ENCODE assay signal across 14 mouse cellular contexts in the genomic region with DNA sequence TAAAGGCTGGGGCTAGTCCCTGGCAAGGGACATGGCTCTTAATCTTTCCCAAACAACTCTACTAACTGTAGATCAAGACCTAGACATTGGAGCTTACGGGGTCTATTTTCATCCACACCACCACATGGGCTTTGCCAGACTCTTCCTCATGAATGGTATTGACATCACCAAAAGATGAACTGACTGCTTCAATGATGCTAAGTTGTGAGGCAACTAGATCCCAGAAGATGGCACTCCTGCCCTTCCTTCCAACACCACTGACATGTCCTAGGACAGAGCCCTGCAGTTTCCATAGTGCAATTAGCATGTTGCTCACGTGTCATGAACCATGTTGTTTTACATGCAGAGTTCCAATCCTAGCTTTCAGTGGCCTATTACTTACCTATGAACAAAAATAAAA.
DNase-seq lines count a peak whose midpoint lies in the region; TF ChIP-seq lines count a peak whose summit lies in the region.
"Had no signal": no experiment of that assay in that cellular context is flagged by ENCODE, and none has a peak within 500 bp of the region (broad histone marks: within the 10 kb centered on the region; RNA-seq: fewer than 3 reads in every experiment).

No protein-coding gene starts in this region.

- in situ Hi-C loops in CH12.LX (cut with MboI; ENCODE audit: low pct_ligation_motif_present, low pct_unique_long_range_greater_than_20kb, low sequenced_read_pairs), result no loop called here

- intact Hi-C loops in heart, adult 2 months (cut with DNase I), result no loop called here
- intact Hi-C loops in heart, postnatal 10 days (cut with DNase I), result no loop called here
- intact Hi-C loops in left cerebral cortex, postnatal 14 days (cut with DNase I), result loop anchor here (10.0 kb wide), 1 partner anchor 1018 kb away; no protein-coding TSS in a partner anchor

- no peak overlapping the region for H3K4me2 ChIP-seq in CH12.LX (ENCODE audit: insufficient read depth, low read depth, poor library complexity, severe bottlenecking)
- H3K4me2 ChIP-seq: stomach, embryonic 15.5 days had no signal

- H3K4me1 ChIP-seq in heart, adult 2 months (ENCODE audit: control insufficient read depth, insufficient read depth, low read length), result no peaks in the 10 kb centered on the region
- peaks cover 0 to 29% of the 10 kb centered on the region in 2 experiments; a peak in 2 of 4 replicates for H3K4me1 ChIP-seq in CH12.LX (ENCODE audit: control insufficient read depth in 1 of 2, insufficient read depth in 2 of 2)

- H3K27me3 ChIP-seq in heart, adult 2 months (ENCODE audit: control insufficient read depth, insufficient read depth, low read length), result no peaks in the 10 kb centered on the region
- no peaks in the 10 kb centered on the region for H3K27me3 ChIP-seq in CH12.LX (replicated peaks)
- H3K27me3 ChIP-seq: stomach, embryonic 15.5 days had no signal

- no peak for DNase-seq in heart, adult 2 months
- DNase-seq in heart, postnatal 10 days, result no peak
- DNase-seq in left cerebral cortex, postnatal 14 days (ENCODE audit: low spot score in 2 of 2), result peak; percentile 30 to 53
- no peak for DNase-seq in left cerebral cortex, adult 9 months (ENCODE audit: low spot score in 2 of 2)
- DNase-seq in CH12.LX (ENCODE audit: extremely low read depth), result no peak
- peak; percentile 80 for DNase-seq in NIH3T3 (ENCODE audit: low read depth)
- no peak for DNase-seq in embryo, embryonic 10.5 days (ENCODE audit: low spot score)
- DNase-seq: adrenal gland, postnatal 25 days; gastrocnemius, postnatal 36 days; heart, postnatal 14 days; lung, adult 18-20 months had no signal

- H3K27ac ChIP-seq in heart, adult 2 months, result no peak overlapping the region
- H3K27ac ChIP-seq in CH12.LX (ENCODE audit: insufficient read depth, low read depth), result no peak overlapping the region
- H3K27ac ChIP-seq: limb, embryonic 10.5 days; stomach, embryonic 15.5 days had no signal

- TF ChIP-seq CTCF in heart, adult 2 months (IDR thresholded peaks at IDR 0.05), result peak; percentile 40
- peak in 1 of 2 experiments; percentile 38; a peak in 1 of 4 replicates for TF ChIP-seq CTCF in CH12.LX (conservative IDR thresholded peaks at IDR 0.05 in 1 of 2, IDR thresholded peaks at IDR 0.05 in 1 of 2; ENCODE audit: low read depth in 2 of 2, low read length in 2 of 2)

- TF ChIP-seq EP300 in heart, adult 2 months (IDR thresholded peaks at IDR 0.05; ENCODE audit: insufficient read depth, low read depth, low read length), result no peak
- no peak for TF ChIP-seq EP300 in CH12.LX (IDR thresholded peaks at IDR 0.05; ENCODE audit: low read length)

- no peaks in the 10 kb centered on the region for H3K36me3 ChIP-seq in heart, adult 2 months (ENCODE audit: control insufficient read depth, insufficient read depth, low read length)
- no peaks in the 10 kb centered on the region for H3K36me3 ChIP-seq in CH12.LX (replicated peaks in 1 of 2; ENCODE audit: control insufficient read depth in 1 of 2, insufficient read depth in 1 of 2, low read length in 1 of 2)
- H3K36me3 ChIP-seq: limb, embryonic 10.5 days; stomach, embryonic 15.5 days had no signal

- peak; percentile 48 for TF ChIP-seq RAD21 in CH12.LX (IDR thresholded peaks at IDR 0.05; ENCODE audit: low read depth, low read length)

- dilution Hi-C loops in CH12.LX (cut with MboI; ENCODE audit: extremely low pct_ligation_motif_present, extremely low pct_unique_long_range_greater_than_20kb, low sequenced_read_pairs), result no loop called here

- H3K4me3 ChIP-seq in heart, adult 2 months, result no peak overlapping the region
- H3K4me3 ChIP-seq in CH12.LX (replicated peaks in 1 of 3; ENCODE audit: low read depth in 2 of 3, low read length in 2 of 3, poor library complexity in 1 of 3), result no peak overlapping the region
- H3K4me3 ChIP-seq: limb, embryonic 10.5 days; myocyte; stomach, embryonic 15.5 days had no signal

- 91% methylated on average over 2 of the region's 2 CpGs for WGBS in heart, adult 2 months

- H3K79me2 ChIP-seq in heart, adult 2 months (replicated peaks; ENCODE audit: control insufficient read depth, insufficient read depth, low read length), result no peaks in the 10 kb centered on the region
- H3K79me2 ChIP-seq in CH12.LX (replicated peaks; ENCODE audit: control insufficient read depth, extremely low read depth, insufficient read depth, poor library complexity, severe bottlenecking), result no peaks in the 10 kb centered on the region

- no peaks in the 10 kb centered on the region for H3K9me3 ChIP-seq in CH12.LX (replicated peaks; ENCODE audit: low read length)
- H3K9me3 ChIP-seq: limb, embryonic 10.5 days; stomach, embryonic 15.5 days had no signal

- no peak overlapping the region for H3K9ac ChIP-seq in heart, adult 2 months (ENCODE audit: low read depth, low read length)
- no peak overlapping the region for H3K9ac ChIP-seq in CH12.LX (ENCODE audit: insufficient read depth, low read depth)
- H3K9ac ChIP-seq: stomach, embryonic 15.5 days had no signal

- no peak for TF ChIP-seq POLR2A in heart, adult 2 months (IDR thresholded peaks at IDR 0.05; ENCODE audit: insufficient read depth, low read depth, low read length)
- TF ChIP-seq POLR2A in CH12.LX (IDR thresholded peaks at IDR 0.05; ENCODE audit: low read depth, low read length), result no peak

TF ChIP-seq in CH12.LX, 34 proteins besides CTCF, POLR2A, EP300 and RAD21:
- TF ChIP-seq BHLHE40 (IDR thresholded peaks at IDR 0.05; ENCODE audit: low read depth, low read length) (peak; percentile 13; the same call in 1 of the 2 replicates), SIN3A (IDR thresholded peaks at IDR 0.05; ENCODE audit: low read length) (no peak), USF1 (IDR thresholded peaks at IDR 0.05; ENCODE audit: low read depth, low read length) (no peak), SMC3 (IDR thresholded peaks at IDR 0.05; ENCODE audit: low read depth, low read length) (peak; percentile 12; the same call in 1 of the 2 replicates), MXI1 (IDR thresholded peaks at IDR 0.05; ENCODE audit: low read depth, low read length) (no peak)

Comparison
In these comparisons a context has a peak if more than half of its experiments do, and no peak if none do; other contexts are left out.
1. DNase-seq: peak in left cerebral cortex, postnatal 14 days (2 of 2) and NIH3T3 (single experiment); none in heart, adult 2 months (0 of 2), heart, postnatal 10 days (0 of 2), left cerebral cortex, adult 9 months (0 of 2), CH12.LX (single experiment) and embryo, embryonic 10.5 days (single experiment).